Mouse (Mus musculus) myocyte (in vitro differentiated cells): ENCODE results near the gene Heatr3. TPM values are rescaled to one million over a fixed set of nuclear protein-coding genes. Genes with fewer than 3 reads are reported as not detected.
A peak's percentile ranks its signal among the peaks of the same experiment; 100 is the strongest.

Experiments
- H3K27me3 ChIP-seq: one replicate; pipeline ENCODE4 v1.6.1; 2011; ENCODE audit not compliant: control insufficient read depth, insufficient read depth, insufficient read length
- H3K36me3 ChIP-seq: one replicate; pipeline ENCODE4 v1.6.1; 2011; ENCODE audit not compliant: control insufficient read depth, insufficient read depth
- H3K4me2 ChIP-seq: one replicate; pipeline ENCODE4 v1.6.1; 2011; ENCODE audit warnings: low read depth, control low read depth
- H3K4me3 ChIP-seq: one replicate; pipeline ENCODE4 v1.5.1; 2011; ENCODE audit warnings: mild to moderate bottlenecking, control low read depth, moderate library complexity
- H3K79me2 ChIP-seq: one replicate; pipeline ENCODE4 v1.6.1; 2011; ENCODE audit not compliant: control insufficient read depth, insufficient read depth
- H3ac ChIP-seq: one replicate; pipeline ENCODE4 v1.6.1; 2011; ENCODE audit not compliant: control insufficient read depth, insufficient read length
- CEBPB ChIP-seq: IDR thresholded peaks from 2 replicates; pipeline ENCODE4 v1.6.1; 2011; ENCODE audit warnings: mild to moderate bottlenecking, moderate library complexity; ENCODE audit not compliant: poor library complexity, insufficient read depth, severe bottlenecking
- E2F4 ChIP-seq: IDR thresholded peaks from one replicate; pipeline ENCODE4 v1.6.1; 2011; ENCODE audit warnings: mild to moderate bottlenecking, control low read depth, moderate library complexity; ENCODE audit not compliant: insufficient read depth
- MAX ChIP-seq: IDR thresholded peaks from one replicate; pipeline ENCODE4 v1.6.1; 2011; ENCODE audit warnings: low read depth, mild to moderate bottlenecking, control low read depth
- MYOD1 ChIP-seq, 3 experiments: IDR thresholded peaks; one replicate each; pipeline ENCODE4 v1.6.1; 2011; ENCODE audit warnings: control low read depth in 2 of 3, low read depth in 2 of 3, mild to moderate bottlenecking in 2 of 3, moderate library complexity in 1 of 3; ENCODE audit not compliant: insufficient read length in 2 of 3, control insufficient read depth in 1 of 3
- MYOG ChIP-seq, 3 experiments: IDR thresholded peaks; one replicate each; pipeline ENCODE4 v1.6.1; 2011; ENCODE audit warnings: control low read depth in 2 of 3, low read depth in 2 of 3, mild to moderate bottlenecking in 2 of 3; ENCODE audit not compliant: insufficient read length in 2 of 3, control insufficient read depth in 1 of 3, insufficient read depth in 1 of 3
- POLR2A ChIP-seq: IDR thresholded peaks from one replicate; pipeline ENCODE4 v1.6.1; 2011; ENCODE audit warnings: low read depth, mild to moderate bottlenecking, control low read depth, moderate library complexity; ENCODE audit not compliant: insufficient read length
- POLR2AphosphoS2 ChIP-seq: IDR thresholded peaks from one replicate; pipeline ENCODE4 v1.6.1; 2011; ENCODE audit warnings: low read depth, control low read depth; ENCODE audit not compliant: insufficient read length
- REST ChIP-seq: IDR thresholded peaks from one replicate; pipeline ENCODE4 v1.6.1; 2011; ENCODE audit warnings: mild to moderate bottlenecking, control low read depth, moderate library complexity; ENCODE audit not compliant: insufficient read depth, insufficient read length
- SRF ChIP-seq: IDR thresholded peaks from one replicate; pipeline ENCODE4 v1.6.1; 2011; ENCODE audit warnings: low read depth; ENCODE audit not compliant: control insufficient read depth, insufficient read length
- TCF12 ChIP-seq: IDR thresholded peaks from one replicate; pipeline ENCODE4 v1.6.1; 2011; ENCODE audit warnings: mild to moderate bottlenecking, control low read depth; ENCODE audit not compliant: poor library complexity, insufficient read depth, severe bottlenecking
- TCF3 ChIP-seq: IDR thresholded peaks from one replicate; pipeline ENCODE4 v1.6.1; 2011; ENCODE audit warnings: low read depth, control low read depth; ENCODE audit not compliant: insufficient read length
- USF1 ChIP-seq: IDR thresholded peaks from one replicate; pipeline ENCODE4 v1.6.1; 2011; ENCODE audit warnings: low read depth, mild to moderate bottlenecking, control low read depth, moderate library complexity
- polyA plus RNA-seq: library from polyadenylated mRNA; unstranded; fragments of >200 nt; fragmentation: generic; extraction: Trizol; gene quantifications from one replicate; pipeline ENCODE4 v1.2.1, GENCODE M21; 2012; ENCODE audit warnings: missing spikeins

Gene Heatr3
- polyA plus RNA-seq, 1 experiment, result 22.3 TPM

- Histone ChIP-seq H3ac (no peak overlapping the region), H3K4me3 (no peak overlapping the region), H3K36me3 (peaks cover 57% of the 10 kb centered on the region), H3K79me2 (no peaks in the 10 kb centered on the region), H3K27me3 (no peaks in the 10 kb centered on the region), H3K4me2 (no peak overlapping the region)
- no peak for TF ChIP-seq MAX
- no peak for TF ChIP-seq E2F4
- TF ChIP-seq POLR2AphosphoS2, result no peak
- no peak for TF ChIP-seq SRF
- peak; percentile 59; the same call in 1 of the 2 replicates for TF ChIP-seq CEBPB
- no peak for TF ChIP-seq POLR2A
- TF ChIP-seq TCF3, result no peak
- TF ChIP-seq TCF12, result no peak
Observed at GRCm38 (mm10) chr8:88160237-88160995, 22.8 kb downstream of the Heatr3 start.

DNA sequence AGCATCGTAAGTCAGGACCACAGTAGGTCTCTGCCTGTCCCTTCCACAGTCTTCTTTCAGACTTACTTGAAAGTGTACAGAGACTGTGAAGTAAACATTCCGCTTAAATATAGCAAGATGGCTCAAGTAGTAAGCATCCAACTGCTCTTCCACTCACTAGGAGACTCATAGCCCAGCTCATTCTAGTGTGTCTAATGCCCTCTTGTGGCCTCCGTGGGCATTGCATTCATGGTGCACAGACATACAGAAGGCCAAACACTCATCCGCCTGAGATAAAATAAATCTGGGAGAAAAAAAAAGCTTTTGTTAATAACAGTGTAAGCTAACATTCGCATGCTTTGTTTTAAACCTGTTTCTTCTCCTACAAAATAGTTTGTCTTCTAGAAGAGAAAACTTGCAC, 23.8 kb downstream of the Heatr3 start:
- Histone ChIP-seq H3K27me3 (no peaks in the 10 kb centered on the region), H3K4me2 (peak overlapping the region; percentile 24), H3ac (no peak overlapping the region), H3K36me3 (peaks cover 63% of the 10 kb centered on the region), H3K4me3 (no peak overlapping the region), H3K79me2 (no peaks in the 10 kb centered on the region)
- no peak for TF ChIP-seq CEBPB
- TF ChIP-seq TCF12, result no peak
- no peak for TF ChIP-seq MAX
- TF ChIP-seq SRF, result no peak
- TF ChIP-seq REST, result no peak
- TF ChIP-seq TCF3, result no peak
- no peak for TF ChIP-seq MYOD1 (IDR thresholded peaks at IDR 0.05; ENCODE audit: control insufficient read depth in 1 of 3, insufficient read length in 2 of 3, low read depth in 2 of 3)
- no peak for TF ChIP-seq MYOG (IDR thresholded peaks at IDR 0.05; ENCODE audit: control insufficient read depth in 1 of 3, insufficient read depth in 1 of 3, insufficient read length in 2 of 3, low read depth in 2 of 3)
- TF ChIP-seq USF1, result no peak
- no peak for TF ChIP-seq POLR2AphosphoS2
- no peak for TF ChIP-seq POLR2A
- no peak for TF ChIP-seq E2F4

DNA sequence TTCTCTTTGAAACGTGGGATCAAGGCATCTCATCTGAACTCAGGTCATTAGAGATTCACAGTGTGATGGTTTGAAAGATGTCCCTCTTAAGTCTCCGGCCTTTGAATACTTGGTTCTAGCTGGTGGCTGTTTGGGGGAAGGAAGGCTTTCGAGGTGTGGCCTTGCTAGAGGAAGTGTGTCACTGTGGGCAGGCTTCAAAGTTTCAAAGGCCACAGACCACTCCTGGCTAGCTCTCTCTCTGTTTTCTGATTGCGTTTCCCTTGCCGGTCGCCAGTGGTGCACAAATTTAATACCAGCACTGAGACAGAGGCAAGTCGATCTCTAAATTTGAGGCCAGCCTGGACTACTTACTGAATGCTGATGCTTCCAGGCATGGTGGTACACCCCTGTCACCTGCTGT, 37.6 kb downstream of the Heatr3 start:
- Histone ChIP-seq H3ac (no peak overlapping the region), H3K4me3 (no peak overlapping the region), H3K79me2 (no peaks in the 10 kb centered on the region), H3K27me3 (no peaks in the 10 kb centered on the region), H3K4me2 (no peak overlapping the region), H3K36me3 (peaks cover 5% of the 10 kb centered on the region)
- no peak for TF ChIP-seq MYOD1 (IDR thresholded peaks at IDR 0.05; ENCODE audit: control insufficient read depth in 1 of 3, insufficient read length in 2 of 3, low read depth in 2 of 3)
- TF ChIP-seq E2F4, result no peak
- TF ChIP-seq MAX, result no peak
- TF ChIP-seq REST, result no peak
- no peak for TF ChIP-seq POLR2A
- TF ChIP-seq MYOG (IDR thresholded peaks at IDR 0.05; ENCODE audit: control insufficient read depth in 1 of 3, insufficient read depth in 1 of 3, insufficient read length in 2 of 3, low read depth in 2 of 3), result no peak
- no peak for TF ChIP-seq TCF12
- no peak for TF ChIP-seq CEBPB
- TF ChIP-seq TCF3, result no peak
- TF ChIP-seq SRF, result no peak

DNA sequence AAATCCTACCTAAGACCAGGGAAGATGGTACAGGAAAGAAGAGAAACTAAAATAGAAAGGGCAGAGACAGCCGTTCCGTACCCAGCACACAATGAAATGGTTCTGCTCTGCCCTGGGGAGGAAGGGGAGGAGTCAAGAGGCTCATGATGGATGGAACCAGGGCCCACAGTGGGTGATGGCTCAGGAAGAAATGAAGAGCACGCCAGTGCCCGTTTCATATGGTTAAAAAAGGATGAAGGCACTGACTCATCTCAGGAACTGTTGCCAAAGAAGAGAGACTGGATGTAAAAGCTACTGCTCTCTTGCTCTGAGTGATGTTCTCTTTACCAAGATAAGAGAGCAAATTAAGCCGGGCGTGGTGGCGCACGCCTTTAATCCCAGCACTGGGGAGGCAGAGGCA, 39.6 kb downstream of the Heatr3 start:
- no peak overlapping the region for H3K4me2 ChIP-seq
- no peak overlapping the region for H3ac ChIP-seq
- H3K27me3 ChIP-seq, result no peaks in the 10 kb centered on the region
- TF ChIP-seq USF1 (no peak), MYOG (IDR thresholded peaks at IDR 0.05; ENCODE audit: control insufficient read depth in 1 of 3, insufficient read depth in 1 of 3, insufficient read length in 2 of 3, low read depth in 2 of 3) (no peak), POLR2A (no peak), REST (no peak), SRF (no peak), TCF12 (no peak), E2F4 (no peak), CEBPB (no peak), TCF3 (no peak), MYOD1 (IDR thresholded peaks at IDR 0.05; ENCODE audit: control insufficient read depth in 1 of 3, insufficient read length in 2 of 3, low read depth in 2 of 3) (no peak)
- H3K79me2 ChIP-seq, result no peaks in the 10 kb centered on the region
- H3K4me3 ChIP-seq, result no peak overlapping the region
- no peaks in the 10 kb centered on the region for H3K36me3 ChIP-seq

DNA sequence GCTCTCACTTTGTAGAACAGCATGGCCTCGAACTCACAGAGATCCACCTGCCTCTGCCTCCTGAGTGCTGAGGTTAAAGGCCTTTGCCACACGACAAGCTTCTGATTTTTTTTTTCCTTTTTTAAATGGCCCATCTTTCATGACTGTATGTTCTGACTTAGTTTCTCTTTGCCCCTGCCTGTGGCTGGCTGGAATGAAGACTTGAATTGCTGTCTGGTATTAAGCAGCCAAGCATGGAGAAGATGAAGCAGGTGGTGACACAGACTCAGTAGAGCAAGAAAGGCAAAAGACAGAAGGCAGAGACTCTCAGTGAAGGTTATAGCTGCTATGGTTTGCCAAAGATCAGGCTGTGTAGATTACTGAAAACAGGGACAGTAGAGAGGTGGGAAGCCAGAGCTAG, 45.5 kb downstream of the Heatr3 start:
- Histone ChIP-seq H3K4me3 (no peak overlapping the region), H3K4me2 (no peak overlapping the region), H3K36me3 (no peaks in the 10 kb centered on the region), H3K79me2 (no peaks in the 10 kb centered on the region), H3ac (no peak overlapping the region), H3K27me3 (no peaks in the 10 kb centered on the region)
- TF ChIP-seq TCF12 (no peak), POLR2A (no peak), USF1 (no peak), SRF (no peak)
